Mouse (Mus musculus): ENCODE measurements at regions not wholly inside any gene's neighbourhood (a gene's known extent, or its start where the extent isn't known, plus 50 kb on each side); places are given as distances from the start of the nearest gene placed in this dataset.

GRCm38 (mm10) chr16:87139301-87139700 is 214.7 kb upstream of the N6amt1 start:
- Histone ChIP-seq H3K4me1 (no peaks in the 10 kb centered on the region), H3K27me3 (replicated peaks) (no peaks in the 10 kb centered on the region), H3K36me3 (replicated peaks; ENCODE audit: low read length) (no peaks in the 10 kb centered on the region), H3K9me3 (peaks cover 13% of the 10 kb centered on the region; the same call in 1 of the 2 replicates), H3K4me3 (replicated peaks) (no peak overlapping the region)
- TF ChIP-seq FLI1 (IDR thresholded peaks at IDR 0.05; ENCODE audit: low read length) (no peak), GATA1 (IDR thresholded peaks at IDR 0.05; ENCODE audit: borderline replicate concordance, low read length) (no peak)

GRCm38 (mm10) chr16:87136503-87136902 is 217.5 kb upstream of the N6amt1 start:
- Histone ChIP-seq H3K4me1 (no peaks in the 10 kb centered on the region), H3K9me3 (peaks cover 18% of the 10 kb centered on the region; the same call in 1 of the 2 replicates), H3K27me3 (replicated peaks) (no peaks in the 10 kb centered on the region), H3K36me3 (replicated peaks; ENCODE audit: low read length) (no peaks in the 10 kb centered on the region), H3K4me3 (replicated peaks) (no peak overlapping the region)
- TF ChIP-seq FLI1 (IDR thresholded peaks at IDR 0.05; ENCODE audit: low read length) (no peak), GATA1 (IDR thresholded peaks at IDR 0.05; ENCODE audit: borderline replicate concordance, low read length) (no peak)

- Histone ChIP-seq H3K9me3 (peaks cover 17% of the 10 kb centered on the region; the same call in 1 of the 2 replicates), H3K4me1 (no peaks in the 10 kb centered on the region), H3K4me3 (replicated peaks) (no peak overlapping the region), H3K27me3 (replicated peaks) (no peaks in the 10 kb centered on the region), H3K36me3 (replicated peaks; ENCODE audit: low read length) (no peaks in the 10 kb centered on the region)
- TF ChIP-seq FLI1 (IDR thresholded peaks at IDR 0.05; ENCODE audit: low read length) (no peak), GATA1 (IDR thresholded peaks at IDR 0.05; ENCODE audit: borderline replicate concordance, low read length) (no peak)
These were observed 219.5 kb upstream of the N6amt1 start for GRCm38 (mm10) chr16:87134452-87134851.

- Histone ChIP-seq H3K4me3 (replicated peaks) (no peak overlapping the region), H3K9me3 (peaks cover 19% of the 10 kb centered on the region; the same call in 1 of the 2 replicates), H3K4me1 (no peaks in the 10 kb centered on the region), H3K36me3 (replicated peaks; ENCODE audit: low read length) (no peaks in the 10 kb centered on the region), H3K27me3 (replicated peaks) (no peaks in the 10 kb centered on the region)
- no peak for TF ChIP-seq FLI1 (IDR thresholded peaks at IDR 0.05; ENCODE audit: low read length)
- no peak for TF ChIP-seq GATA1 (IDR thresholded peaks at IDR 0.05; ENCODE audit: borderline replicate concordance, low read length)
These were observed 220.1 kb upstream of the N6amt1 start for GRCm38 (mm10) chr16:87133874-87134273.

- no peak overlapping the region for H3K4me3 ChIP-seq (replicated peaks)
- no peaks in the 10 kb centered on the region for H3K27me3 ChIP-seq (replicated peaks)
- H3K9me3 ChIP-seq, result peaks cover 29% of the 10 kb centered on the region
- TF ChIP-seq GATA1 (IDR thresholded peaks at IDR 0.05; ENCODE audit: borderline replicate concordance, low read length), result no peak
- TF ChIP-seq FLI1 (IDR thresholded peaks at IDR 0.05; ENCODE audit: low read length), result no peak
- H3K36me3 ChIP-seq (replicated peaks; ENCODE audit: low read length), result no peaks in the 10 kb centered on the region
- H3K4me1 ChIP-seq, result no peaks in the 10 kb centered on the region
These were observed 221.9 kb upstream of the N6amt1 start for GRCm38 (mm10) chr16:87132082-87132481.

- H3K36me3 ChIP-seq (replicated peaks; ENCODE audit: low read length), result no peaks in the 10 kb centered on the region
- no peak for TF ChIP-seq GATA1 (IDR thresholded peaks at IDR 0.05; ENCODE audit: borderline replicate concordance, low read length)
- TF ChIP-seq FLI1 (IDR thresholded peaks at IDR 0.05; ENCODE audit: low read length), result no peak
- H3K4me1 ChIP-seq, result no peaks in the 10 kb centered on the region
- H3K9me3 ChIP-seq, result peaks cover 29% of the 10 kb centered on the region
- H3K27me3 ChIP-seq (replicated peaks), result no peaks in the 10 kb centered on the region
- H3K4me3 ChIP-seq (replicated peaks), result no peak overlapping the region
These were observed 223.0 kb upstream of the N6amt1 start for GRCm38 (mm10) chr16:87130733-87131640.

GRCm38 (mm10) chr16:87129021-87129420 is 225.0 kb upstream of the N6amt1 start:
- Histone ChIP-seq H3K9me3 (peaks cover 25% of the 10 kb centered on the region), H3K27me3 (replicated peaks) (no peaks in the 10 kb centered on the region), H3K4me1 (no peaks in the 10 kb centered on the region), H3K36me3 (replicated peaks; ENCODE audit: low read length) (no peaks in the 10 kb centered on the region), H3K4me3 (replicated peaks) (no peak overlapping the region)
- TF ChIP-seq GATA1 (IDR thresholded peaks at IDR 0.05; ENCODE audit: borderline replicate concordance, low read length) (no peak), FLI1 (IDR thresholded peaks at IDR 0.05; ENCODE audit: low read length) (no peak)

- Histone ChIP-seq H3K36me3 (replicated peaks; ENCODE audit: low read length) (no peaks in the 10 kb centered on the region), H3K27me3 (replicated peaks) (no peaks in the 10 kb centered on the region), H3K9me3 (peaks cover 24% of the 10 kb centered on the region), H3K4me1 (no peaks in the 10 kb centered on the region), H3K4me3 (replicated peaks) (no peak overlapping the region)
- TF ChIP-seq FLI1 (IDR thresholded peaks at IDR 0.05; ENCODE audit: low read length) (no peak), GATA1 (IDR thresholded peaks at IDR 0.05; ENCODE audit: borderline replicate concordance, low read length) (no peak)
These were observed 225.8 kb upstream of the N6amt1 start for GRCm38 (mm10) chr16:87128230-87128629.

- no peak for TF ChIP-seq FLI1 (IDR thresholded peaks at IDR 0.05; ENCODE audit: low read length)
- no peak for TF ChIP-seq GATA1 (IDR thresholded peaks at IDR 0.05; ENCODE audit: borderline replicate concordance, low read length)
- H3K4me1 ChIP-seq, result no peaks in the 10 kb centered on the region
- no peaks in the 10 kb centered on the region for H3K36me3 ChIP-seq (replicated peaks; ENCODE audit: low read length)
- no peak overlapping the region for H3K4me3 ChIP-seq (replicated peaks)
- no peaks in the 10 kb centered on the region for H3K27me3 ChIP-seq (replicated peaks)
- peaks cover 17% of the 10 kb centered on the region for H3K9me3 ChIP-seq
These were observed 229.5 kb upstream of the N6amt1 start for GRCm38 (mm10) chr16:87124519-87124918.

GRCm38 (mm10) chr16:87103599-87103998 is 250.4 kb upstream of the N6amt1 start:
- no peaks in the 10 kb centered on the region for H3K27me3 ChIP-seq (replicated peaks)
- H3K4me3 ChIP-seq (replicated peaks), result no peak overlapping the region
- no peaks in the 10 kb centered on the region for H3K9me3 ChIP-seq
- H3K4me1 ChIP-seq, result no peaks in the 10 kb centered on the region
- no peaks in the 10 kb centered on the region for H3K36me3 ChIP-seq (replicated peaks; ENCODE audit: low read length)
- TF ChIP-seq FLI1 (IDR thresholded peaks at IDR 0.05; ENCODE audit: low read length) (no peak), GATA1 (IDR thresholded peaks at IDR 0.05; ENCODE audit: borderline replicate concordance, low read length) (no peak)
